Mouse (Mus musculus): ENCODE measurements around the gene Gm20388. TPM values are rescaled to one million over a fixed set of nuclear protein-coding genes. Genes with fewer than 3 reads are reported as not detected.

The Gm20388 gene
- total RNA-seq, 2 experiments from 2014 or later: 6.8 to 7.8 TPM

GRCm38 (mm10) chr8:121474898-121475284 is 1564.2 kb downstream of the Gm20388 start:
- intact Hi-C loops (cut with DNase I): no loop called here
- DNase-seq: no peak

GRCm38 (mm10) chr8:121477851-121478547 is 1567.4 kb downstream of the Gm20388 start:
- peak in 1 of 2 experiments; percentile 18 for DNase-seq
- intact Hi-C loops (cut with DNase I): no loop called here

GRCm38 (mm10) chr8:121479144-121479543 is 1568.5 kb downstream of the Gm20388 start:
- intact Hi-C loops (cut with DNase I): no loop called here
- DNase-seq: no peak

GRCm38 (mm10) chr8:121480411-121481031 is 1569.9 kb downstream of the Gm20388 start:
- intact Hi-C loops (cut with DNase I): no loop called here

GRCm38 (mm10) chr8:121484072-121484782 is 1573.6 kb downstream of the Gm20388 start:
- intact Hi-C loops (cut with DNase I): no loop called here

More at GRCm38 (mm10) chr8:121480411-121481031, 1569.9 kb downstream of the Gm20388 start:
- no peak for DNase-seq

GRCm38 (mm10) chr8:121491633-121492032 is 1581.0 kb downstream of the Gm20388 start:
- no peak for DNase-seq
- intact Hi-C loops (cut with DNase I): no loop called here

More at GRCm38 (mm10) chr8:121484072-121484782, 1573.6 kb downstream of the Gm20388 start:
- no peak for DNase-seq

- DNase-seq: no peak
- intact Hi-C loops (cut with DNase I): no loop called here
These were observed 1587.0 kb downstream of the Gm20388 start for GRCm38 (mm10) chr8:121497621-121498020.

- no peak for DNase-seq
- intact Hi-C loops (cut with DNase I): loop anchor here (2.0 to 5.0 kb wide), 2 partner anchors 114 to 399 kb away; no protein-coding TSS in a partner anchor
These were observed 1601.1 kb downstream of the Gm20388 start for GRCm38 (mm10) chr8:121511751-121512150.

- intact Hi-C loops (cut with DNase I): loop anchor here (2.0 to 5.0 kb wide), 2 partner anchors 116 to 401 kb away; no protein-coding TSS in a partner anchor
- peak; percentile 71 to 72 for DNase-seq
These were observed 1602.8 kb downstream of the Gm20388 start for GRCm38 (mm10) chr8:121513429-121513828.

- intact Hi-C loops (cut with DNase I): no loop called here
- DNase-seq: no peak
These were observed 1614.6 kb downstream of the Gm20388 start for GRCm38 (mm10) chr8:121525111-121525818.

GRCm38 (mm10) chr8:121526811-121527550 is 1616.3 kb downstream of the Gm20388 start:
- DNase-seq: no peak
- intact Hi-C loops (cut with DNase I): no loop called here

GRCm38 (mm10) chr8:121527751-121528150 is 1617.1 kb downstream of the Gm20388 start:
- DNase-seq: no peak
- intact Hi-C loops (cut with DNase I): no loop called here

GRCm38 (mm10) chr8:121528790-121529189 is 1618.1 kb downstream of the Gm20388 start:
- DNase-seq: no peak
- intact Hi-C loops (cut with DNase I): no loop called here

- no peak for DNase-seq
- intact Hi-C loops (cut with DNase I): no loop called here
These were observed 1620.0 kb downstream of the Gm20388 start for GRCm38 (mm10) chr8:121530639-121531038.

GRCm38 (mm10) chr8:121532381-121532780 is 1621.7 kb downstream of the Gm20388 start:
- intact Hi-C loops (cut with DNase I): no loop called here
- DNase-seq: no peak

- DNase-seq: no peak
- intact Hi-C loops (cut with DNase I): no loop called here
These were observed 1631.2 kb downstream of the Gm20388 start for GRCm38 (mm10) chr8:121541862-121542261.

GRCm38 (mm10) chr8:121542901-121543300 is 1632.3 kb downstream of the Gm20388 start:
- intact Hi-C loops (cut with DNase I): no loop called here
- no peak for DNase-seq

- intact Hi-C loops (cut with DNase I): no loop called here
- DNase-seq: no peak
These were observed 1633.7 kb downstream of the Gm20388 start, which contains the start of gene 1700018B08Rik for GRCm38 (mm10) chr8:121544276-121544785. Gene 1700018B08Rik, minus strand, starts transcription at chr8:121544320.

- intact Hi-C loops (cut with DNase I): loop anchor here (5.0 kb wide), 1 partner anchor 142 kb away; no protein-coding TSS in a partner anchor
- DNase-seq: no peak
These were observed 1634.3 kb downstream of the Gm20388 start for GRCm38 (mm10) chr8:121544936-121545335.
